Mouse (Mus musculus): ENCODE data around the gene Nrn1l.

GRCm38 (mm10) chr8:105935105-105935504, 41.7 kb downstream of the Nrn1l start:
- TF ChIP-seq CTCF (IDR thresholded peaks at IDR 0.05; ENCODE audit: insufficient read depth, low read depth, low read length) (no peak), POLR2A (IDR thresholded peaks at IDR 0.05; ENCODE audit: insufficient read depth, low read depth, low read length) (no peak)

Measured in olfactory bulb, adult 2 months (tissue).